Mouse (Mus musculus) fibroblast of lung, adult 2 months (primary cell): ENCODE measurements around the gene Ripor3.

Source experiments
- DNase-seq: peaks from one replicate; pipeline ENCODE4 v3.0.0-alpha.2; 2011; ENCODE audit warnings: low read depth

Ripor3 gene

DNA sequence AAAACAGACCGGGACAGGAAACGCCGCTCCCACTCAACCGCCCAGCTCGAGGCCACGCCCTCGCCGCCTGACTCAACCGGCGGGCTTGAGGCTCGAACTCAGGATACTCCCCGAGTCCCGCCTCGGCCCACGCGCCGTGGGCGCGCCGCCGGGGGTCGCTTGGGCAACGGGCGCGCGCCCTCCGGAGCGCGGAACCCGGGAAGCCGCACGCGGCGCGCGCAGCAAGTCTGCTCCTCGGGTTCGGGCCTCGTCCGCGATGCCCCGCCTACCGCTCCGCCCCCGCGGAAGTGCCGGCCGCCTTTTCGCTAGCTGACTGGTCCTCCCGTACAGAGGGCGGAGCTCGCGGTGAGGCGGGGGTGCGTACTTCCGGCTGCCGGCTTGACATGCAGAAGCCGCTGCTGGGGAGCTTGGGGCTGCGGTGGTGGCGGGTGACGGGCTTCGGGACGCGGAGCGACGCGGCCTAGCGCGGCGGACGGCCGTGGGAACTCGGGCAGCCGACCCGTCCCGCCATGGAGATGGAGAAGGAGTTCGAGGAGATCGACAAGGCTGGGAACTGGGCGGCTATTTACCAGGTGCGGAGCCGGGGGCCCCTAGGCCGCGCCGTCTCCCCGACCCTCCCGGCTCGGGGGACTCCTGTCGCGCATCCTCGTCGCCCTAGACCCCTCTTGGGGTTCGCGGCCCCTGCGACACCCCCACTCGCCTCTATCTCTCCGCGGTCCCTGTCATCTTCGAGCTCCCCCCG is 78.3 kb downstream of the Ripor3 start, which contains the start of gene Ptpn1:
Gene Ptpn1, plus strand, starts transcription at position 73 of the 742 bp plus-strand sequence.
- peak; percentile 83 for DNase-seq

DNA sequence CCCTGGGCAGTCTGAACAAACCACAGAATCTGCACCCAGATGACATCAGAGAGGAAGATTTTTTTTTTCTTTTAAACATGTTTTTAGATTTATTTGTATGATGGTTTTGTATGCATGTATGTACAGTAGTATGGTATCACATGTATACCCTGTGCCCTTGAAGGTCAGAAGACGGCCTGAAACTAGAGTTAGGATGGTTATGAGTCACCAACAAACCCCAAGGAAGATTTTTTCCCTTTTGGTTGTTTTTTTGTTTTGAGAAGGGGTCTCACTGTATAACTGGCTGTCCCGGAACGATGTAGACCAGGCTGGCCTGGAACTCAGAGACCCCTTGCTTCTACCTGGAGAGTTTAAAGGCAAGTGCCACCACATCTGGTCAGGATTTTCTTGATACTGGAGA is 79.4 kb downstream of the Ripor3 start:
- DNase-seq: no peak
